Mouse (Mus musculus) c-Kit-positive CD71-positive TER-119-negative erythroid progenitor cells, embryonic 14.5 days (primary cell): ENCODE data around the gene A830031A19Rik.
A peak's percentile ranks its signal among the peaks of the same experiment; 100 is the strongest.

Experiments
- DNase-seq: peaks from one replicate; pipeline ENCODE4 v3.0.0-alpha.2; 2013; ENCODE audit warnings: low read depth

The A830031A19Rik gene

DNA sequence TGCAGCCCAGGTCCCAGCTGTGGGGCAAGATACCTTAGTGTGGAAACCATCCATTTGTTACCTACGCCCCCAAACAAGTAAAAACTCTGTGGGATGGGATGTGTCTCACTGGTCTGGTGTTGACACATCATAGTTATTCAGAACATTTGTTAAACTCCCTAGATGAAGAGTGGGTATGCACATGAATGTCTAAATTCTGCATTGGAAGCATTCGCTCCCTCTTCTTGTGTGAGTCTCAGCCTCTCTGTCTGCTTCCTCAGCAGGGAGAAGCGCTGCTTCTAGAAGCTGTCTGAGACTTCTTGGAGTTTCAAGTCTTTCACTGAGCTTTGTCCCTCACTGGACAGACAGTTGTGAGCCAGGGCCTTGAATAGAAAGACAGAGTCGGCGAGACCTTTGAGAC lies 65.9 kb downstream of the A830031A19Rik start:
- DNase-seq, result no peak

DNA sequence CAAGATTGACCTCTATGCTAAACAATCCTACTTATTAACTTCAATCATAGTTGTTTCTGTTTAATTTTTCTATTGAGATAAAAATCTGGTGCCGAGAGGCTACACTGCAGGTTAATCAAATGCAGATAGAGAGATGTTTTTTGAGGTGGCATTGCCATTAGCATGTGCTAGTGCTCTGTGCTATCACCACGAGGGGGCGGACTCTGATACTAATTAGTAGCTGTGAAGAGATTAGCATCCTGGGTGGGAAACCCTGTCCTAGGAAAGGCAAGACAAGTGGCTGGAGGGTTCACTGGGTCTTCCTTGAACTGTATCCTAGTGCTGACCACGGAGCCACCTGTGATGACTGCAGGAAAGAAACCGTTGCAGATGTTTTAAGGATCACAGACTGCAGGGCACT lies 66.6 kb downstream of the A830031A19Rik start:
- peak; percentile 6 for DNase-seq

DNA sequence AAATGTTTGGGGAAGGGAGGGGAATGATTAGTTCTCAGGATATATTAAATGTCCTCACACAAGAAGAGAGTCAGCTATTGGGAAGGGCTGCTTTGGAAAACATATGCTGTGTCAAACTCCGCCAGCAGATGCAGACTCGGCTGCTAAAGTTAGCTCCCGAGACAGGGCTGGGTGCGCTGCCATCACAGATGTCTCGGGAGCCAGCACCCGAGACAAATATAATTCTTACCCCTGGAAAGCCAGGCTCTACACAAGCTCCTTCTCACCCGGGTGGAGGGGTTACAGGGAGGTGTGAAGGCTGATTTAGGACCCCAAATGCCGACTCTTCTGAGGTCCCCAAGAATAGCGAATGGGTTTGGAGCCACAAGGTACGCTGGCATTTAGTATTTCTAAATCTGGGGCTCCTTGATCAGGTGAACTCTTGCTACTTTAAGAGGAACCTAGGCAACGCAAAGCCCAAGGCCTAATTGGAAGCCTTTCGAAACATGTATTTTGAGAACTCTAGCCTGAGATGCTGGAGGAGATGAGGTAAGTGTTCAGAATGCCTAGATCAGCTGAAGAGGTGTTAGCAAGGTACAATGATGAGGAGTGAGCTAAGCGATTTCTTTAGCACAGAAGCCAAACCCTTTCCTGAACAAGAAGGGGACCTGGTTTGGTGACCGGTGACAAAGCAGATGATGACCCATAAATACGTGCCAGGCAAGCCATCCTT lies 69.3 kb downstream of the A830031A19Rik start:
- DNase-seq, result no peak

DNA sequence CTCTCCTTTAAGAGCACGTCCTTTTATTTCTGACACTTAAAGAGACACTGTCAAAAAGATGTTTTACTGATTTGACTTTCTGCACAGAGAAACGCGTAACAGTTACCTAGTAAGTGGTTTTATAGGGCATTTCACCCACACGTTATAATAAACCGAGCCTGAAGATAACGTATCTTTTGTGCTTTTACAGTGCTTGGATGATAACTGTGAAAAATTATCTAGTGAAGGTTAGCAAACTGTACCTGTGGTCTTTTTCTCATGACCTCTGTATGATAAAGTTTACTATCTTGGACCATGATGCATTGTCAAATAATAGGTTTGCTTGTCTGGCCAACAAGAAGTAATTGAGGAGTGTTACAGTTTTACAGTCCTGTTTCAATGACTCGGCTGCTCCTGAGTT lies 74.2 kb downstream of the A830031A19Rik start:
- DNase-seq, result no peak
